Mouse (Mus musculus) kidney, adult 2 months (tissue): Measurements from ENCODE around the gene Pilra.

ENCODE experiments used
- CTCF ChIP-seq: fragments of 200-500 bp; conservative IDR thresholded peaks from 2 replicates; pipeline ENCODE4 v1.5.1; 2011; ENCODE audit warnings: low read depth, mild to moderate bottlenecking, control low read depth, low read length, moderate library complexity, mixed read lengths; ENCODE audit not compliant: insufficient read depth, insufficient read length
- POLR2A ChIP-seq: fragments of 200-500 bp; IDR thresholded peaks from one replicate; pipeline ENCODE4 v1.6.1; 2011; ENCODE audit warnings: low read depth, low read length, control low read depth

GRCm38 (mm10) chr5:137783901-137784540 is 52.1 kb downstream of the Pilra start:
- TF ChIP-seq CTCF: no peak
- TF ChIP-seq POLR2A: no peak
